Mouse (Mus musculus): ENCODE data around the gene Ugt1a8.

DNA sequence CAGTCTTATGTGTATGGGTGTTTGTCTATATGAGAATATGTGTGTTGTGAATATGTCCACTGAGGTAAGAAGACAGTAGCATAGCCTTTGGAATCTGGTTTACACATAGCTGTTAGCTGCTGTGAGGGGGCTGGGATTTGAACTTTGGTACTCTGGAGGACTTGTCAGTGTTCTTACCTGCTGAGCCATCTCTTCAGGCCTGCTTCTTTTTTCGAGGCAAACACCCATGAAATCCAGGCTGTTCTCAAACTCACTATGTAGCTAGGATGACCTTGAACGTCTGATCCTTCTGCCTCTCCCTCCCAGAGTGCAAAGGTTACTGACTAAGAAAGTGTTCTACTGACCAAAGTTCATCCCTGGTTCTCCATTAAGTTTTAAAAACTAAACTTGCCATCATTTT lies 18.0 kb downstream of the Ugt1a8 start:
- TF ChIP-seq CTCF (IDR thresholded peaks at IDR 0.05; ENCODE audit: insufficient read depth, low read length) (no peak), POLR2A (IDR thresholded peaks at IDR 0.05; ENCODE audit: borderline replicate concordance, extremely low read depth, low read depth, low read length) (no peak)
